Mouse (Mus musculus) left cerebral cortex, adult 11 months (tissue): ENCODE results near the gene Lpxn.
A peak's percentile ranks its signal among the peaks of the same experiment; 100 is the strongest.

ENCODE experiments used
- DNase-seq: peaks from one replicate; pipeline ENCODE4 v3.0.0; 2022; ENCODE audit warnings: low spot score

The Lpxn gene

GRCm38 (mm10) chr19:12805730-12806129 is 9.7 kb downstream of the Lpxn start:
- DNase-seq = no peak

GRCm38 (mm10) chr19:12806214-12806613 is 10.2 kb downstream of the Lpxn start:
- DNase-seq = no peak

GRCm38 (mm10) chr19:12812644-12813364 is 16.8 kb downstream of the Lpxn start:
- no peak for DNase-seq

GRCm38 (mm10) chr19:12813883-12814282 is 17.9 kb downstream of the Lpxn start:
- no peak for DNase-seq

- DNase-seq = no peak
Observed at GRCm38 (mm10) chr19:12818507-12818906, 22.5 kb downstream of the Lpxn start.

- no peak for DNase-seq
Observed at GRCm38 (mm10) chr19:12820383-12820782, 24.4 kb downstream of the Lpxn start.

- DNase-seq = no peak
Observed at GRCm38 (mm10) chr19:12824549-12824948, 28.6 kb downstream of the Lpxn start.

- no peak for DNase-seq
Observed at GRCm38 (mm10) chr19:12830823-12831430, 34.9 kb downstream of the Lpxn start.

- no peak for DNase-seq
Observed at GRCm38 (mm10) chr19:12831559-12831958, 35.6 kb downstream of the Lpxn start.

GRCm38 (mm10) chr19:12833625-12834024 is 37.6 kb downstream of the Lpxn start:
- peak; percentile 9 for DNase-seq

- no peak for DNase-seq
Observed at GRCm38 (mm10) chr19:12838507-12838906, 42.5 kb downstream of the Lpxn start.

GRCm38 (mm10) chr19:12846382-12846781 is 50.4 kb downstream of the Lpxn start, which contains the start of gene Gm5244:
Gene Gm5244, plus strand, starts transcription at chr19:12846682.
- no peak for DNase-seq

- no peak for DNase-seq
Observed at GRCm38 (mm10) chr19:12856983-12857382, 61.0 kb downstream of the Lpxn start, which contains the start of gene Olfr1444. Gene Olfr1444, plus strand, starts transcription at chr19:12857283.
